Mouse (Mus musculus) urinary bladder, postnatal 10 days (tissue): ENCODE data around the gene Gm5767.

Experiments used
- DNase-seq: peaks from one replicate; pipeline ENCODE4 v3.0.0; 2022; ENCODE audit warnings: low spot score

The Gm5767 gene

GRCm38 (mm10) chr16:8670041-8671035 is 10.2 kb upstream of the Gm5767 start:
- no peak for DNase-seq

- peak; percentile 68 for DNase-seq
These were observed 8.8 kb upstream of the Gm5767 start, which contains the start of gene Carhsp1 for GRCm38 (mm10) chr16:8671551-8672349. Carhsp1 (minus strand) TSS chr16:8672155.

GRCm38 (mm10) chr16:8672350-8672687 is 8.3 kb upstream of the Gm5767 start:
- DNase-seq: no peak

GRCm38 (mm10) chr16:8672811-8673210 is 7.8 kb upstream of the Gm5767 start:
- DNase-seq: no peak

GRCm38 (mm10) chr16:8673343-8673742 is 7.2 kb upstream of the Gm5767 start:
- no peak for DNase-seq

GRCm38 (mm10) chr16:8674165-8674564 is 6.4 kb upstream of the Gm5767 start:
- DNase-seq: no peak

- no peak for DNase-seq
These were observed 5.0 kb upstream of the Gm5767 start for GRCm38 (mm10) chr16:8675559-8675958.

GRCm38 (mm10) chr16:8676228-8676627 is 4.3 kb upstream of the Gm5767 start:
- DNase-seq: no peak

- no peak for DNase-seq
These were observed 3.8 kb upstream of the Gm5767 start for GRCm38 (mm10) chr16:8676800-8677199.

GRCm38 (mm10) chr16:8678035-8678434 is 2.5 kb upstream of the Gm5767 start:
- no peak for DNase-seq

GRCm38 (mm10) chr16:8678676-8679075 is 1.9 kb upstream of the Gm5767 start:
- no peak for DNase-seq

- DNase-seq: no peak
These were observed 790 bp upstream of the Gm5767 start for GRCm38 (mm10) chr16:8679780-8680179.

GRCm38 (mm10) chr16:8685087-8685486 is 4.5 kb downstream of the Gm5767 start:
- DNase-seq: no peak

- no peak for DNase-seq
These were observed 5.7 kb downstream of the Gm5767 start for GRCm38 (mm10) chr16:8686121-8686870.

- no peak for DNase-seq
These were observed 6.4 kb downstream of the Gm5767 start for GRCm38 (mm10) chr16:8686871-8687535.

GRCm38 (mm10) chr16:8687559-8688112 is 7.1 kb downstream of the Gm5767 start:
- no peak for DNase-seq

GRCm38 (mm10) chr16:8689979-8690656 is 9.5 kb downstream of the Gm5767 start:
- no peak for DNase-seq

GRCm38 (mm10) chr16:8691206-8691605 is 10.6 kb downstream of the Gm5767 start:
- no peak for DNase-seq

- no peak for DNase-seq
These were observed 19.0 kb downstream of the Gm5767 start for GRCm38 (mm10) chr16:8699556-8699955.

GRCm38 (mm10) chr16:8700586-8700985 is 20.0 kb downstream of the Gm5767 start:
- no peak for DNase-seq

- no peak for DNase-seq
These were observed 31.4 kb downstream of the Gm5767 start for GRCm38 (mm10) chr16:8711998-8712397.
